Mouse (Mus musculus) brain, adult 2 months (tissue): ENCODE measurements around the gene Pheta1.

ENCODE experiments used
- DNase-seq: peaks from one replicate; pipeline ENCODE4 v3.0.0; 2011; ENCODE audit warnings: low read depth, low spot score

Gene Pheta1

GRCm38 (mm10) chr5:121889819-121890362 is 41.1 kb downstream of the Pheta1 start:
- no peak for DNase-seq

- DNase-seq = no peak
Observed at GRCm38 (mm10) chr5:121890925-121891324, 42.1 kb downstream of the Pheta1 start.

- peak; percentile 88 for DNase-seq
Observed at GRCm38 (mm10) chr5:121892281-121892680, 43.5 kb downstream of the Pheta1 start.

- peak; percentile 55 for DNase-seq
Observed at GRCm38 (mm10) chr5:121893581-121893980, 44.8 kb downstream of the Pheta1 start.

- DNase-seq = peak; percentile 33
Observed at GRCm38 (mm10) chr5:121894647-121895046, 45.9 kb downstream of the Pheta1 start.

- DNase-seq = peak; percentile 42
Observed at GRCm38 (mm10) chr5:121895117-121895756, 46.5 kb downstream of the Pheta1 start.

- DNase-seq = peak; percentile 28
Observed at GRCm38 (mm10) chr5:121902809-121903745, 54.3 kb downstream of the Pheta1 start.
